ENCODE assay signal across 10 mouse cellular contexts in genomic region chr4:77961711-77962110, GRCm38 (mm10).
DNase-seq lines count a peak whose midpoint lies in the region; ATAC-seq and TF ChIP-seq lines count a peak whose summit lies in the region.
"Had no signal": no experiment of that assay in that cellular context is flagged by ENCODE, and none has a peak within 500 bp of the region (broad histone marks: within the 10 kb centered on the region; RNA-seq: fewer than 3 reads in every experiment).

No protein-coding gene starts in this region.

- H3K36me3 ChIP-seq in lung, embryonic 14.5 days (ENCODE audit: insufficient read depth), result no peaks in the 10 kb centered on the region
- no peaks in the 10 kb centered on the region for H3K36me3 ChIP-seq in midbrain, embryonic 15.5 days (replicated peaks)
- H3K36me3 ChIP-seq: embryonic facial prominence, embryonic 12.5 days had no signal

- H3K4me1 ChIP-seq in lung, embryonic 14.5 days (ENCODE audit: insufficient read depth), result no peaks in the 10 kb centered on the region
- no peaks in the 10 kb centered on the region for H3K4me1 ChIP-seq in midbrain, embryonic 15.5 days
- H3K4me1 ChIP-seq: embryonic facial prominence, embryonic 12.5 days had no signal

- intact Hi-C loops in gastrocnemius, postnatal 36 days (cut with DNase I), result no loop called here

- no peak for DNase-seq in frontal cortex, postnatal 36 days (ENCODE audit: low spot score in 2 of 2)
- DNase-seq in lung, embryonic 14.5 days, result peak; percentile 33
- no peak for DNase-seq in lung, postnatal 14 days
- peak; percentile 18 for DNase-seq in adrenal gland, postnatal 14 days
- no peak for DNase-seq in lung, postnatal 10 days
- DNase-seq in gastrocnemius, postnatal 36 days, result no peak

- no peaks in the 10 kb centered on the region for H3K27me3 ChIP-seq in lung, embryonic 14.5 days (ENCODE audit: insufficient read depth, low read length)
- no peaks in the 10 kb centered on the region for H3K27me3 ChIP-seq in midbrain, embryonic 15.5 days (replicated peaks)
- H3K27me3 ChIP-seq: embryonic facial prominence, embryonic 12.5 days; Patski had no signal

- H3K4me2 ChIP-seq in lung, embryonic 14.5 days, result no peak overlapping the region
- no peak overlapping the region for H3K4me2 ChIP-seq in midbrain, embryonic 15.5 days
- H3K4me2 ChIP-seq: embryonic facial prominence, embryonic 12.5 days had no signal

- 0 out of 2 replicates have a peak, but pooled peaks have one; percentile 45 for ATAC-seq in frontal cortex, adult (ENCODE audit: low TSS enrichment)
- no peak for ATAC-seq in lung, embryonic 14.5 days (ENCODE audit: insufficient read depth)
- ATAC-seq in midbrain, embryonic 15.5 days (replicated peaks), result peak; percentile 52; the same call in 1 of the 2 replicates
- ATAC-seq: Patski had no signal

- WGBS in lung, embryonic 14.5 days, result 25% methylated on average over 2 of the region's 2 CpGs
- WGBS in midbrain, embryonic 15.5 days, result 20% methylated on average over 2 of the region's 2 CpGs

- no peaks in the 10 kb centered on the region for H3K9me3 ChIP-seq in lung, embryonic 14.5 days (ENCODE audit: low read depth, low read length)
- no peaks in the 10 kb centered on the region for H3K9me3 ChIP-seq in midbrain, embryonic 15.5 days
- H3K9me3 ChIP-seq: embryonic facial prominence, embryonic 12.5 days had no signal

- H3K4me3 ChIP-seq in lung, embryonic 14.5 days (ENCODE audit: low read depth, low read length), result no peak overlapping the region
- no peak overlapping the region for H3K4me3 ChIP-seq in midbrain, embryonic 15.5 days
- H3K4me3 ChIP-seq: embryonic facial prominence, embryonic 12.5 days had no signal

- H3K9ac ChIP-seq in lung, embryonic 14.5 days, result no peak overlapping the region
- H3K9ac ChIP-seq in midbrain, embryonic 15.5 days, result no peak overlapping the region
- H3K9ac ChIP-seq: embryonic facial prominence, embryonic 12.5 days had no signal

- H3K27ac ChIP-seq in lung, embryonic 14.5 days (ENCODE audit: low read depth), result no peak overlapping the region
- no peak overlapping the region for H3K27ac ChIP-seq in midbrain, embryonic 15.5 days
- H3K27ac ChIP-seq: embryonic facial prominence, embryonic 12.5 days had no signal

- TF ChIP-seq CTCF in lung, embryonic 14.5 days (IDR thresholded peaks at IDR 0.05; ENCODE audit: low read depth), result peak; percentile 32; the same call in 1 of the 2 replicates

Comparison
In these comparisons a context has a peak if more than half of its experiments do, and no peak if none do; other contexts are left out.
1. DNase-seq: peak in lung, embryonic 14.5 days (single experiment) and adrenal gland, postnatal 14 days (single experiment); none in frontal cortex, postnatal 36 days (0 of 2), lung, postnatal 14 days (single experiment), lung, postnatal 10 days (single experiment) and gastrocnemius, postnatal 36 days (0 of 2).